ENCODE assay signal across 9 mouse cellular contexts in the genomic region with DNA sequence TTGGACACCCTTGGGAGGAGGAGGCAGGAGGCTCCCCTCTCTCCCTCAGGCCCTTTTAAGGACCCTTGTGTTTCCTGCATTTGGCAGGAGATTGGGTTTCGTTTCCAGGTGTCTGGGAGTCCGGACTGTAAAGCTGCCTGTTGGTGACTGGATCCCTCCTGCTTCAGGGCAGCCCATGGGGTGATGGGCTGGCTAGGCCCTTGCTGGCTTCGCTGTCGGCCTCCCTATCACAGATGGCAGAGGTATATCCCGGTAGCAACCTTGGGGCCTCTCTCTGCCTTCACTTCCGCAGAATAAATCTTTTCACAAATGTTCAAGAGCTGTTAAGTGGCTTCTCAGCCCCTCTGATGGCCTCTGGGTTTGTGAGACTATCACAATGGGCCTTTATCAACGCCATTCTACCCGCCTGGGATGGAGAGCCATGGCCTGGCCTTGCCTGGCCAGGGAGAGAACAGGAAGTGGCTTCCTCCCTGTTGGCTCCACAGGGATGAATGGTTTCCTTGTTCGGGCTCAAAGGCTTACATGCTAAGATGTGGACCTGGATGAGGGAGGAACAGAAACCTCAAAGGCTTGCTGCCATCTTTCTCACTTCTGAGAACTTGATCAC. TPM values are rescaled to one million over a fixed set of nuclear protein-coding genes. Genes with fewer than 3 reads are reported as not detected.
A peak's percentile ranks its signal among the peaks of the same experiment; 100 is the strongest.
DNase-seq lines count a peak whose midpoint lies in the region; ATAC-seq lines count a peak whose summit lies in the region.
"Had no signal": no experiment of that assay in that cellular context is flagged by ENCODE, and none has a peak within 500 bp of the region (broad histone marks: within the 10 kb centered on the region; RNA-seq: fewer than 3 reads in every experiment).

No protein-coding gene starts in this region.

- no peak for ATAC-seq in heart, embryonic 14.5 days (ENCODE audit: insufficient number of reproducible peaks, insufficient read depth, low FRiP score, low read depth)
- ATAC-seq in neural tube, embryonic 15.5 days (ENCODE audit: low FRiP score): no peak
- no peak for ATAC-seq in intestine, embryonic 14.5 days (replicated peaks; ENCODE audit: low FRiP score, low TSS enrichment, low read depth)
- ATAC-seq in CD4-positive, CD25-positive, alpha-beta regulatory T cell, adult 4 months: no peak

- no peaks in the 10 kb centered on the region for H3K9me3 ChIP-seq in heart, embryonic 14.5 days (ENCODE audit: control insufficient read depth, low read length)
- no peaks in the 10 kb centered on the region for H3K9me3 ChIP-seq in neural tube, embryonic 15.5 days (replicated peaks)
- no peaks in the 10 kb centered on the region for H3K9me3 ChIP-seq in intestine, embryonic 14.5 days (ENCODE audit: control insufficient read depth, low read length)

- H3K27ac ChIP-seq in heart, embryonic 14.5 days (replicated peaks in 1 of 2; ENCODE audit: control insufficient read depth in 1 of 2, insufficient read depth in 1 of 2, low read depth in 2 of 2, low read length in 2 of 2): 0 out of 4 replicates have a peak overlapping the region, but pooled peaks have one; percentile 11 to 19
- no peak overlapping the region for H3K27ac ChIP-seq in neural tube, embryonic 15.5 days (replicated peaks)
- no peak overlapping the region for H3K27ac ChIP-seq in intestine, embryonic 14.5 days (ENCODE audit: low read depth)

- peaks cover 42% of the 10 kb centered on the region for H3K36me3 ChIP-seq in heart, embryonic 14.5 days (ENCODE audit: control insufficient read depth, insufficient read depth, low read length)
- H3K36me3 ChIP-seq in neural tube, embryonic 15.5 days: peaks cover 45% of the 10 kb centered on the region
- H3K36me3 ChIP-seq in intestine, embryonic 14.5 days (ENCODE audit: control insufficient read depth, insufficient read depth, low read length): peaks cover 44% of the 10 kb centered on the region

- no peak overlapping the region for H3K4me2 ChIP-seq in heart, embryonic 14.5 days (ENCODE audit: low read length)
- H3K4me2 ChIP-seq in neural tube, embryonic 15.5 days: no peak overlapping the region
- no peak overlapping the region for H3K4me2 ChIP-seq in intestine, embryonic 14.5 days (ENCODE audit: low read length)

- peaks cover 8 to 13% of the 10 kb centered on the region in 2 experiments; a peak in 3 of 4 replicates for H3K4me1 ChIP-seq in heart, embryonic 14.5 days (ENCODE audit: control insufficient read depth in 2 of 2, insufficient read depth in 2 of 2, low read length in 2 of 2)
- no peaks in the 10 kb centered on the region for H3K4me1 ChIP-seq in neural tube, embryonic 15.5 days
- no peaks in the 10 kb centered on the region for H3K4me1 ChIP-seq in intestine, embryonic 14.5 days (replicated peaks; ENCODE audit: control insufficient read depth, insufficient read depth, low read length)

- H3K9ac ChIP-seq in heart, embryonic 14.5 days (ENCODE audit: low read length): no peak overlapping the region
- no peak overlapping the region for H3K9ac ChIP-seq in neural tube, embryonic 15.5 days (replicated peaks)
- H3K9ac ChIP-seq in intestine, embryonic 14.5 days (ENCODE audit: low read length): no peak overlapping the region

- no peak for DNase-seq in heart, adult 11 months
- peak; percentile 30 for DNase-seq in neural tube, embryonic 10.5 days (ENCODE audit: extremely low spot score, low spot score)
- DNase-seq in intestine, embryonic 14.5 days (ENCODE audit: low spot score): peak; percentile 57
- DNase-seq in testis, postnatal 10 days (ENCODE audit: low spot score): no peak
- no peak for DNase-seq in urinary bladder, postnatal 36 days (ENCODE audit: low spot score in 2 of 2)
- DNase-seq: right cerebral cortex, adult 18-20 months had no signal

- no peak overlapping the region for H3K4me3 ChIP-seq in heart, embryonic 14.5 days (ENCODE audit: control insufficient read depth in 1 of 2, insufficient read depth in 1 of 2, low read depth in 1 of 2, low read length in 2 of 2)
- H3K4me3 ChIP-seq in neural tube, embryonic 15.5 days (replicated peaks): no peak overlapping the region
- H3K4me3 ChIP-seq in intestine, embryonic 14.5 days (ENCODE audit: low read depth, low read length): no peak overlapping the region

- no peaks in the 10 kb centered on the region for H3K27me3 ChIP-seq in heart, embryonic 14.5 days (ENCODE audit: control insufficient read depth, insufficient read depth, low read length)
- H3K27me3 ChIP-seq in neural tube, embryonic 15.5 days (replicated peaks): no peaks in the 10 kb centered on the region
- H3K27me3 ChIP-seq in intestine, embryonic 14.5 days (replicated peaks; ENCODE audit: control insufficient read depth, insufficient read depth, low read length): no peaks in the 10 kb centered on the region

- WGBS in heart, embryonic 14.5 days: 27% methylated on average over 9 of the region's 9 CpGs
- WGBS in neural tube, embryonic 15.5 days: 67% methylated on average over 9 of the region's 9 CpGs
- WGBS in intestine, embryonic 14.5 days: 65% methylated on average over 9 of the region's 9 CpGs

RNA-seq across cellular contexts. Expression of gene Phb, which starts 15.3 kb away (rescaled TPM):
- 269 and 291 TPM in 2 replicates for polyA plus RNA-seq in heart, embryonic 14.5 days (2014; fragmentation: Nextera tagmentation; extraction: Ambion mirVana)
- polyA plus RNA-seq in neural tube, embryonic 15.5 days (2015; fragmentation: Nextera tagmentation; extraction: Ambion mirVana): 205 and 208 TPM in 2 replicates
- 300 and 305 TPM in 2 replicates for polyA plus RNA-seq in intestine, embryonic 14.5 days (2014; fragmentation: Nextera tagmentation; extraction: Ambion mirVana)
- polyA plus RNA-seq in CD4-positive, CD25-positive, alpha-beta regulatory T cell, adult 4 months (2017; shearing (Covaris generic)): 100 to 1,000 TPM; 132 to 177 TPM

RNA-seq across cellular contexts. Expression of gene Zfp652, which starts 30.4 kb away (rescaled TPM):
- polyA plus RNA-seq in heart, embryonic 14.5 days (2014; fragmentation: Nextera tagmentation; extraction: Ambion mirVana): 5.5 and 6.7 TPM in 2 replicates
- polyA plus RNA-seq in neural tube, embryonic 15.5 days (2015; fragmentation: Nextera tagmentation; extraction: Ambion mirVana): 23.8 and 24.4 TPM in 2 replicates
- polyA plus RNA-seq in intestine, embryonic 14.5 days (2014; fragmentation: Nextera tagmentation; extraction: Ambion mirVana): 9.2 and 9.9 TPM in 2 replicates
- 10 to 100 TPM; 15.1 to 21.3 TPM for polyA plus RNA-seq in CD4-positive, CD25-positive, alpha-beta regulatory T cell, adult 4 months (2017; shearing (Covaris generic))

RNA-seq across cellular contexts. Expression of gene B130006D01Rik, which starts 41.3 kb away (rescaled TPM):
- polyA plus RNA-seq in heart, embryonic 14.5 days (2014; fragmentation: Nextera tagmentation; extraction: Ambion mirVana): 0.91 and 1.1 TPM in 2 replicates
- 0.99 and 1.3 TPM in 2 replicates for polyA plus RNA-seq in neural tube, embryonic 15.5 days (2015; fragmentation: Nextera tagmentation; extraction: Ambion mirVana)
- polyA plus RNA-seq in intestine, embryonic 14.5 days (2014; fragmentation: Nextera tagmentation; extraction: Ambion mirVana): 1.1 and 2.0 TPM in 2 replicates
- 1 to 10 TPM; 7.5 to 8.6 TPM for polyA plus RNA-seq in CD4-positive, CD25-positive, alpha-beta regulatory T cell, adult 4 months (2017; shearing (Covaris generic))

Comparison
In these comparisons a context has a peak if more than half of its experiments do, and no peak if none do; other contexts are left out.
1. H3K27ac ChIP-seq: peak in heart, embryonic 14.5 days (2 of 2); none in neural tube, embryonic 15.5 days (single experiment) and intestine, embryonic 14.5 days (single experiment).
2. DNase-seq: peak in neural tube, embryonic 10.5 days (single experiment) and intestine, embryonic 14.5 days (single experiment); none in heart, adult 11 months (single experiment), testis, postnatal 10 days (single experiment) and urinary bladder, postnatal 36 days (0 of 2).